Mouse (Mus musculus) kidney, postnatal 0 days (tissue): ENCODE measurements at regions not wholly inside any gene's neighbourhood (a gene's known extent, or its start where the extent isn't known, plus 50 kb on each side); places are given as distances from the start of the nearest gene placed in this dataset.

Experiments used
- ATAC-seq: fragments of 200-750 bp; cut with Nextera tagmentation; replicated peaks from 2 replicates; pipeline ENCODE4 v1.8.0; 2017; ENCODE audit warnings: low read depth, moderate number of reproducible peaks, moderate TSS enrichment, moderate library complexity; ENCODE audit not compliant: low FRiP score
- DNase-seq: peaks from one replicate; pipeline ENCODE4 v3.0.0-alpha.2; 2016; ENCODE audit warnings: low spot score
- H3K27ac ChIP-seq: fragments of 300-500 bp; sonication (generic); 2 replicates; pipeline ENCODE4 v1.5.1; 2014; ENCODE audit warnings: mild to moderate bottlenecking
- H3K27me3 ChIP-seq: fragments of 300-500 bp; sonication (generic); 2 replicates; pipeline ENCODE4 v1.6.1; 2014; ENCODE audit warnings: low read length, mixed read lengths; ENCODE audit not compliant: insufficient read depth
- H3K36me3 ChIP-seq: fragments of 300-500 bp; sonication (generic); 2 replicates; pipeline ENCODE4 v1.6.1; 2014; ENCODE audit warnings: low read length, mixed read lengths; ENCODE audit not compliant: insufficient read depth
- H3K4me1 ChIP-seq: fragments of 300-500 bp; sonication (generic); replicated peaks from 2 replicates; pipeline ENCODE4 v1.6.1; 2014; ENCODE audit warnings: antibody characterized with exemption, low read length, mixed read lengths; ENCODE audit not compliant: insufficient read depth
- H3K4me2 ChIP-seq: fragments of 300-500 bp; sonication (generic); 2 replicates; pipeline ENCODE4 v1.6.1; 2014; ENCODE audit warnings: mild to moderate bottlenecking, low read length, moderate library complexity, mixed read lengths
- H3K4me3 ChIP-seq: fragments of 300-500 bp; sonication (generic); replicated peaks from 2 replicates; pipeline ENCODE4 v1.5.1; 2014; ENCODE audit warnings: low read depth, low read length
- H3K9ac ChIP-seq: fragments of 300-500 bp; sonication (generic); 2 replicates; pipeline ENCODE4 v1.6.1; 2014; ENCODE audit warnings: low read depth, low read length
- H3K9me3 ChIP-seq: fragments of 300-500 bp; sonication (generic); replicated peaks from 2 replicates; pipeline ENCODE4 v1.6.1; 2016; ENCODE audit warnings: low read length, inconsistent platforms, mixed read lengths
- CTCF ChIP-seq: IDR thresholded peaks from 2 replicates; pipeline ENCODE4 v1.5.1; 2016; ENCODE audit warnings: antibody characterized with exemption, low read depth, mild to moderate bottlenecking, moderate library complexity
- WGBS: fragments of 180-500 bp; shearing (Covaris S2); extraction: QIAGEN DNeasy Blood & Tissue Kit; methylation state at CpG from one replicate; pipeline ENCODE4 v1.1.7; 2014; 5-methylcytosine and 5-hydroxymethylcytosine counted together

GRCm38 (mm10) chr2:139276581-139276980, 217.1 kb upstream of the Sptlc3 start:
- Histone ChIP-seq H3K4me1 (no peaks in the 10 kb centered on the region), H3K9ac (no peak overlapping the region), H3K9me3 (no peaks in the 10 kb centered on the region), H3K27me3 (no peaks in the 10 kb centered on the region), H3K4me2 (no peak overlapping the region), H3K36me3 (no peaks in the 10 kb centered on the region), H3K4me3 (no peak overlapping the region), H3K27ac (no peak overlapping the region)
- TF ChIP-seq CTCF: no peak
- ATAC-seq (no peak), DNase-seq (no peak)
- 73% methylated on average over 5 of the region's 5 CpGs for WGBS

- no peak overlapping the region for H3K4me2 ChIP-seq
- no peak for ATAC-seq
Measured at GRCm38 (mm10) chr2:139277571-139277970, 216.1 kb upstream of the Sptlc3 start.

GRCm38 (mm10) chr2:139281056-139281455, 212.7 kb upstream of the Sptlc3 start:
- TF ChIP-seq CTCF: no peak
- H3K27me3 ChIP-seq: no peaks in the 10 kb centered on the region
- no peak overlapping the region for H3K4me3 ChIP-seq
- H3K27ac ChIP-seq: no peak overlapping the region
- H3K4me2 ChIP-seq: no peak overlapping the region
- WGBS: 80% methylated on average over 3 of the region's 3 CpGs
- H3K36me3 ChIP-seq: no peaks in the 10 kb centered on the region
- ATAC-seq (no peak), DNase-seq (no peak)
- no peak overlapping the region for H3K9ac ChIP-seq
- H3K9me3 ChIP-seq: no peaks in the 10 kb centered on the region
- H3K4me1 ChIP-seq: no peaks in the 10 kb centered on the region

More at GRCm38 (mm10) chr2:139277571-139277970, 216.1 kb upstream of the Sptlc3 start:
- H3K9ac ChIP-seq: no peak overlapping the region
- no peak for DNase-seq
- H3K9me3 ChIP-seq: no peaks in the 10 kb centered on the region
- no peak overlapping the region for H3K27ac ChIP-seq
- 88% methylated on average over 8 of the region's 8 CpGs for WGBS
- H3K36me3 ChIP-seq: no peaks in the 10 kb centered on the region
- no peak overlapping the region for H3K4me3 ChIP-seq
- TF ChIP-seq CTCF: no peak
- no peaks in the 10 kb centered on the region for H3K27me3 ChIP-seq
- H3K4me1 ChIP-seq: no peaks in the 10 kb centered on the region

- no peaks in the 10 kb centered on the region for H3K36me3 ChIP-seq
- no peak overlapping the region for H3K4me3 ChIP-seq
- ATAC-seq (no peak), DNase-seq (no peak)
- no peak overlapping the region for H3K9ac ChIP-seq
- H3K4me2 ChIP-seq: no peak overlapping the region
- H3K27me3 ChIP-seq: no peaks in the 10 kb centered on the region
- no peaks in the 10 kb centered on the region for H3K4me1 ChIP-seq
- 90% methylated on average over 4 of the region's 4 CpGs for WGBS
- no peak overlapping the region for H3K27ac ChIP-seq
- H3K9me3 ChIP-seq: no peaks in the 10 kb centered on the region
- no peak for TF ChIP-seq CTCF
Measured at GRCm38 (mm10) chr2:139284315-139284714, 209.4 kb upstream of the Sptlc3 start.

- Histone ChIP-seq H3K4me2 (no peak overlapping the region), H3K4me3 (no peak overlapping the region), H3K4me1 (no peaks in the 10 kb centered on the region), H3K27me3 (no peaks in the 10 kb centered on the region), H3K27ac (no peak overlapping the region), H3K9ac (no peak overlapping the region), H3K9me3 (no peaks in the 10 kb centered on the region), H3K36me3 (no peaks in the 10 kb centered on the region)
- peak; percentile 4 for DNase-seq
- ATAC-seq: no peak
- TF ChIP-seq CTCF: peak; percentile 28; the same call in 1 of the 2 replicates
- 53% methylated on average over 2 of the region's 2 CpGs for WGBS
Measured at GRCm38 (mm10) chr2:139286446-139286845, 207.3 kb upstream of the Sptlc3 start.

DNA sequence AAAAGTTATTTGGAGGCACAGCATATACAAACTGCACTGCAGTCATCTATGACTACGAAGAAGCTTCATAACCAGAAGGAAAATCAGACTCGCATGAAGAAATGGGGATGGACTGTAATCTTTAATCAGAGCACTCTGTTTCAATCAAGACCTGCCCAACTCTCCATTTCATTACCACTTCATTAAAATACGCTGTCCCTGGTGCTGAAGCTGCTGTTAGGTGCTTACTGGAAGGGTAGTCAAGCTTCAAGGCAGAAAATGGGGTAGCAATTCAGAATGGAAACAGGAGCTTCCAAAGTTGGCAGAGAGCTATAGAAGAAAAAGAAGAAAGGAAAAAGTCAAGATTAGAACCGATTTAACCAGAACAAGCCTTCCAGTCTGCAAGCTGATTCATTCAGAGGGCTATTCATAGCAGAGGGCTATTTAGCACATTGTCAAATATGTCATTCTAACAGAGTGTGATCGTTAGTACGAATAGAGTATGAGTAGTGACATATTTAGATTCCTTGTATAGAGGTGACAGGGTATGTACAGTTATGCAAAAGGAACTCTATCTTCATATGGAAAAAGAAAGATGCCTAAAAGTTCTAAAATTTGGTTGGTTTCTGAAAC, 195.1 kb upstream of the Sptlc3 start:
- peak; percentile 77 for DNase-seq
- 61% methylated on average over 6 of the region's 6 CpGs for WGBS

DNA sequence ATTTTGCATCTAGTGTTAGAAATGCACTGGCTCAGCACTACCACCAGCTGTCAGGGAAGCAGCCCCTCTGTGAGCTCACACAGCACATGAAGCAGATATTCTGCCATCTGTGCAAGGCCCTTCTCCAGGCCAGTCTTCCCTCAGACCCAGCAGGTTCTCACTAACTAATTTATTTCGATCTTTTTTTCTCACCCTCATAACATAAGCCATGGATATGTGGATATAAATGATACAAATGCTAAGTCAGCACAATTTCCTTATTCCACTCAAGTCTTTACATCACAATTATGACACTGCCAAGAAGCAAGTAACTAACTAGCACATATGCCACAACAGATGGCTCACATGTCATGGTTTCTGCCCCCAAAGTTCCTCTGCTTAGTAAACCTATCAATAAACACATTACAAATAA, 182.3 kb upstream of the Sptlc3 start:
- 88% methylated on average over 1 of the region's 1 CpGs for WGBS
- Histone ChIP-seq H3K4me3 (no peak overlapping the region), H3K9ac (no peak overlapping the region), H3K4me2 (no peak overlapping the region), H3K9me3 (no peaks in the 10 kb centered on the region), H3K4me1 (no peaks in the 10 kb centered on the region), H3K27ac (no peak overlapping the region), H3K36me3 (no peaks in the 10 kb centered on the region), H3K27me3 (no peaks in the 10 kb centered on the region)
- no peak for DNase-seq
- ATAC-seq: no peak
- TF ChIP-seq CTCF: no peak

More for the DNA sequence above, 195.1 kb upstream of the Sptlc3 start:
- no peaks in the 10 kb centered on the region for H3K36me3 ChIP-seq
- no peak for TF ChIP-seq CTCF
- H3K27me3 ChIP-seq: no peaks in the 10 kb centered on the region
- no peak overlapping the region for H3K27ac ChIP-seq
- ATAC-seq: no peak
- H3K9me3 ChIP-seq: no peaks in the 10 kb centered on the region
- H3K4me3 ChIP-seq: no peak overlapping the region
- no peak overlapping the region for H3K4me2 ChIP-seq
- no peaks in the 10 kb centered on the region for H3K4me1 ChIP-seq
- H3K9ac ChIP-seq: no peak overlapping the region
